Mouse (Mus musculus) C2C12 (cell line): ENCODE data around the gene Pdzd2.

Experiments
- CTCF ChIP-seq: IDR thresholded peaks from one replicate; pipeline ENCODE4 v1.5.1; 2011; ENCODE audit not compliant: control insufficient read depth, insufficient read depth, insufficient read length
- MAX ChIP-seq: IDR thresholded peaks from one replicate; pipeline ENCODE4 v1.6.1; 2011; ENCODE audit warnings: mild to moderate bottlenecking, control low read depth
- MYOG ChIP-seq: IDR thresholded peaks from one replicate; pipeline ENCODE4 v1.6.1; 2011; ENCODE audit not compliant: control insufficient read depth, insufficient read length; ENCODE audit errors: extremely low read depth

- TF ChIP-seq MYOG (no peak), CTCF (no peak), MAX (no peak)
Observed at GRCm38 (mm10) chr15:12542316-12542715, 197.4 kb downstream of the Pdzd2 start.
